Mouse (Mus musculus): ENCODE results near the gene Nmnat1.
A peak's percentile ranks its signal among the peaks of the same experiment; 100 is the strongest.

GRCm38 (mm10) chr4:149469557-149469956, 15.4 kb downstream of the Nmnat1 start:
- TF ChIP-seq USF2 (IDR thresholded peaks at IDR 0.05; ENCODE audit: borderline replicate concordance in 1 of 2, insufficient read depth in 1 of 2, low read depth in 1 of 2, low read length in 2 of 2) (no peak), CTCF (IDR thresholded peaks at IDR 0.05 in 2 of 3, conservative IDR thresholded peaks at IDR 0.05 in 1 of 3; ENCODE audit: control insufficient read depth in 1 of 3, insufficient read depth in 1 of 3, low read depth in 2 of 3, low read length in 3 of 3, poor library complexity in 1 of 3, severe bottlenecking in 1 of 3) (no peak), TAL1 (IDR thresholded peaks at IDR 0.05; ENCODE audit: low read length) (no peak), RCOR1 (IDR thresholded peaks at IDR 0.05; ENCODE audit: low read depth, low read length) (peak; percentile 57), POLR2A (IDR thresholded peaks at IDR 0.05; ENCODE audit: control insufficient read depth in 1 of 2, insufficient read depth in 1 of 2, low read depth in 1 of 2, low read length in 2 of 2, poor library complexity in 1 of 2) (no peak)

Data from MEL (cell line).